Comparison of ENCODE assay signal across 8 mouse cellular contexts in the genomic region with DNA sequence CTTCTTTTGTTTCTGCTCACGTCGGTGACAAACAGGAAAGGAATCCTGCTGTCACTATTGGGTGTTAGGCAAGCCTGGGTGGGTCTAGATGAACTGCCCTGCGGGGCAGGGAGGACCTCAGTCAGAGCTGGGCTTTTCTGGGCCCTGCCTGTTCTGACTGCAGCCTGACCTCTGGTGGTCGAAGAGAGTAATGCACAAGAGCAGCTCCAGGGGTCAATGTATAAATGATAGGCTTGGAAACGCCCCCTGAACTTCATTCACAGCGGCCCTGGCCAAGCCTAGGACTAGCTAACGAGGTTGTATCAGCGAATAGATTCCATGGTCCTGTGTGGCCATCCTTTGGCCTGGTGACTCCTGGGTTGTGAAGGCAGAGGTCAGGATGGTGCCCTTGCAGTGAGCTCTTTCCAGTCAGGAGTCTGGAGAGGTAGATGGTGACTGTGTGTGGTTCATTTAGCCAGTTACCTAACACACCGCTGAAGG. TPM values are rescaled to one million over a fixed set of nuclear protein-coding genes. Genes with fewer than 3 reads are reported as not detected.
DNase-seq lines count a peak whose midpoint lies in the region; ATAC-seq lines count a peak whose summit lies in the region.

No protein-coding gene starts in this region.

- DNase-seq in adrenal gland, adult 18-20 months (ENCODE audit: low spot score in 2 of 2): peak; percentile 75 to 79
- peak; percentile 91 for DNase-seq in embryo, embryonic 10.5 days (ENCODE audit: low spot score)
- peak; percentile 76 to 77 for DNase-seq in gastrocnemius, postnatal 36 days
- DNase-seq in intestine, embryonic 14.5 days (ENCODE audit: low spot score): peak; percentile 92
- DNase-seq in left cerebral cortex, postnatal 14 days (ENCODE audit: low spot score in 2 of 2): peak; percentile 72 to 77
- peak; percentile 89 for DNase-seq in mesoderm, embryonic 11.5 days (ENCODE audit: low read depth, low spot score)
- DNase-seq in right cerebral cortex, postnatal 14 days: peak; percentile 75
- peak; percentile 85 for DNase-seq in urinary bladder, postnatal 25 days (ENCODE audit: low spot score)

- intact Hi-C loops in gastrocnemius, postnatal 36 days (cut with DNase I): loop anchor here (5.0 to 10.0 kb wide), 3 partner anchors 83 to 675 kb away; a partner anchor contains a TSS
- intact Hi-C loops in left cerebral cortex, postnatal 14 days (cut with DNase I): loop anchor here (1.0 to 10.0 kb wide), 2 partner anchors 415 to 675 kb away; a partner anchor contains a TSS

- no peak overlapping the region for H3K4me3 ChIP-seq in intestine, embryonic 14.5 days (ENCODE audit: low read depth, low read length)

- H3K9ac ChIP-seq in intestine, embryonic 14.5 days (ENCODE audit: low read length): no peak overlapping the region

- no peaks in the 10 kb centered on the region for H3K9me3 ChIP-seq in intestine, embryonic 14.5 days (ENCODE audit: control insufficient read depth, low read length)

- no peaks in the 10 kb centered on the region; the same call in 1 of the 2 replicates for H3K4me1 ChIP-seq in intestine, embryonic 14.5 days (replicated peaks; ENCODE audit: control insufficient read depth, insufficient read depth, low read length)

- H3K27ac ChIP-seq in intestine, embryonic 14.5 days (ENCODE audit: low read depth): no peak overlapping the region

- H3K36me3 ChIP-seq in intestine, embryonic 14.5 days (ENCODE audit: control insufficient read depth, insufficient read depth, low read length): no peaks in the 10 kb centered on the region

- 16% methylated on average over 9 of the region's 9 CpGs for WGBS in intestine, embryonic 14.5 days

- H3K4me2 ChIP-seq in intestine, embryonic 14.5 days (ENCODE audit: low read length): no peak overlapping the region

- no peaks in the 10 kb centered on the region for H3K27me3 ChIP-seq in intestine, embryonic 14.5 days (replicated peaks; ENCODE audit: control insufficient read depth, insufficient read depth, low read length)

- ATAC-seq in intestine, embryonic 14.5 days (replicated peaks; ENCODE audit: low FRiP score, low TSS enrichment, low read depth): peak; percentile 53

RNA-seq across cellular contexts. Expression of a gene that starts 27.4 kb away (rescaled TPM):
- 100 to 1,000 TPM; 173 to 207 TPM for total RNA-seq in adrenal gland, adult 18-20 months (2021)
- total RNA-seq in gastrocnemius, postnatal 36 days (2021): 10 to 100 TPM; 88.1 to 92.1 TPM
- polyA plus RNA-seq in intestine, embryonic 14.5 days (2014; fragmentation: Nextera tagmentation; extraction: Ambion mirVana): 209 and 231 TPM in 2 replicates
- total RNA-seq in left cerebral cortex, postnatal 14 days (2021): 100 to 1,000 TPM; 174 to 177 TPM
